Mouse (Mus musculus) v-Abl transformed pro-B cells (cell line): ENCODE data around the gene Iqschfp.

Experiments used
- in situ Hi-C, 2 experiments: fragments of 400-800 bp; cut with MboI; formaldehyde crosslinking; loops; one replicate each; pipeline ENCODE4 v1.15.1; 2025; ENCODE audit not compliant: unreplicated experiment in 2 of 2

Iqschfp gene

GRCm38 (mm10) chr3:68608848-68609497 lies 716.9 kb downstream of the Iqschfp start:
- in situ Hi-C loops: loop anchor here (25.0 kb wide), 4 partner anchors 547 to 1303 kb away; partner anchors contain the start of gene Schip1 (in 2 of the 2)

- in situ Hi-C loops: loop anchor here (10.0 to 25.0 kb wide), 6 partner anchors 105 to 1302 kb away; partner anchors contain the start of gene Schip1 (in 2 of the 2)
These were observed 718.0 kb downstream of the Iqschfp start for GRCm38 (mm10) chr3:68610011-68610410.

- in situ Hi-C loops: loop anchor here (10.0 to 25.0 kb wide), 6 partner anchors 104 to 1302 kb away; partner anchors contain the start of gene Schip1 (in 2 of the 2)
These were observed 718.7 kb downstream of the Iqschfp start for GRCm38 (mm10) chr3:68610598-68611261.

DNA sequence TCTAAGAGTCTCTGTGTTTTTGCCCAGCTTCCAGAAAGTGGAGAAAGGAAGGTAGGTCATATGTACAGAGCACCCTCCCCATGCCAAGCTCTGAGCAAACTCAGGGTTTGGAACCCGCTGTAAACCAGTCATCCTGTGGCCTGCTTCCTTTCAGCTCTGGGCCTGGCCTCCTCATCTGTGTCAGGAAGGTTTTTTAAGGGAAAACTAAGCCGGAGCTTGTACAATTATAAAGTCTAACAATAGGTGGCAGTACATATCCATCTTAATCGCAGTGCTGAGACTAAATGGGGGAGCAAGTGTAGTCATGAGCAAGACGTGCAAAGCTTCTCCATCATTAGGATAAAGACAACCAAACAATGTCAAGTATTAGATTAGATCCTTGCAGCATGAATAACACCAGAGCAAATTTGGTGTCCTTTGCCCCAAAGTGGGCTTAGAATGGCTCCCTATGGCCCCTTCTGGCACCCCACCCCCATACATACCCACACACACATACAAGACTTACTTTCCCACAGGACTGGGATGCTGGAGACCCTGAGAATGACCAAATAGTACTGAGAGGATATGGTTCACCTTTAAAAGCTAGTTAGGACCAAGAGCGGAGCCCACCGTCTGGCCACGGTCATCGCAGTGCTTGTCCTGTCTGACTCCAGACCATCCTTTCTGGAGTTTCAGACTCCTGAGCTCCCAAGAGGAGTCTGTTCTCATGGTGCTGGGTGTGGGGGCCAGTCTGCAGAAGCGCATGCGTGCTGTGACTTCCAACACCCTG lies 723.2 kb downstream of the Iqschfp start:
- in situ Hi-C loops: loop anchor here (5.0 to 25.0 kb wide), 7 partner anchors 100 to 1297 kb away; partner anchors contain the start of gene Schip1 (in 2 of the 2)

DNA sequence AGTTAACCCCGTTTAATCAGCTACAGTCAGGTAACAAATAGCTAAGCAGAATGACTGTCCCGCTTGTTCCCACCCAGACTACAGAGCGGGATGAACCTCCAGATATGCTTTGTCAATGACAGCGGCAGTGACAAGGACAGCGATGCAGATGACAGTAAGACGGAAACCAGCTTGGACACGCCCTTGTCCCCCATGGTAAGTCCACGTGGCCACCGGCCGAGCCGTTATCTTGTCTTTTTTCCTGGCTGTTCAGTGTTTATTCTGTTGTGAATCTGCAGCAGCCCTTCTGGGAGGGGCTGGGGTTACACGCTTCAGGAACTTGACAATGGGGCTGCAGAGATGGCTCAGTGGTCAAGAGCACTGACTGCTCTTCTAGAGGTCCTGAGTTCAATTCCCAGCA lies 724.3 kb downstream of the Iqschfp start:
- in situ Hi-C loops: loop anchor here (5.0 to 25.0 kb wide), 7 partner anchors 98 to 1296 kb away; partner anchors contain the start of gene Schip1 (in 2 of the 2)

DNA sequence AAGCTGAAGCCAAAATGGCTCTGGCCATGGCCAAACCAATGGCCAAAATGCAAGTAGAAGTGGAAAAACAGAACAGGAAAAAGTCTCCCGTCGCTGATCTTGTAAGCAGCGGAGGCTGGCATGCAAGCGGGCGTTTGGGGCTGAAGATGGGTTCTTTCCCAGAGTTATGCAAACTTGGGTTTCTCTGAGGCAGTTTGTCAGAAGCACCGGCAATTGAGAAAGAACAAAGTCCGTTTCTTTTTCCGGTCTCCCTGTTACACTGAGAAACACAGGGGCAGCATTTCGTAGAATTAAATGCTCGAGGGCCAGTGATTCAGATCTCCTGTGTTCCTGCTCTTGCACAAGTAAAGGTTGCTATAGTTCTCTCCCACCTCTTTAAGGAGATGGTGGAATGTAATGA lies 725.7 kb downstream of the Iqschfp start:
- in situ Hi-C loops: loop anchor here (5.0 to 25.0 kb wide), 7 partner anchors 97 to 1295 kb away; partner anchors contain the start of gene Schip1 (in 2 of the 2)

DNA sequence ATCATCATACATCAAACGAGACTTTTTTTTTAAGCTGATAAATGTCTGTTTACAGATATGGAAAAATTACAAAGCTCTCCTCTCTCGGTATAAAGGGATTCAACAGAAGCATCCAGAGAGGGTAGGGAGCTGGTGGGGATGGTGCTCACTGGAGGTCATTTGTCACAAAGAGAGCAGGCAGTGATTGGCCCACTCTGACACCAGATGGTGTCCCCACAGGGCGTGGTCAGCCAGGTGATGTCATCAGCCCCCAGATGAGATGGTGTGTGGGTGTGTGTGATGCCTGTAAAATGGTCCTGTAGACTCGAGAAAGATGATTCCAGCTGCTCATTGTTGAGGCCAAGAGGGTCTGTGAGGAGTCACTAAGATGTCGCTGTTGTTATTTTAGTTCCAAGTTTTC lies 727.1 kb downstream of the Iqschfp start:
- in situ Hi-C loops: loop anchor here (5.0 to 25.0 kb wide), 7 partner anchors 96 to 1293 kb away; partner anchors contain the start of gene Schip1 (in 2 of the 2)

GRCm38 (mm10) chr3:68621971-68622370 lies 729.9 kb downstream of the Iqschfp start:
- in situ Hi-C loops: loop anchor here (5.0 to 25.0 kb wide), 5 partner anchors 335 to 1290 kb away; partner anchors contain the start of gene Schip1 (in 2 of the 2)

DNA sequence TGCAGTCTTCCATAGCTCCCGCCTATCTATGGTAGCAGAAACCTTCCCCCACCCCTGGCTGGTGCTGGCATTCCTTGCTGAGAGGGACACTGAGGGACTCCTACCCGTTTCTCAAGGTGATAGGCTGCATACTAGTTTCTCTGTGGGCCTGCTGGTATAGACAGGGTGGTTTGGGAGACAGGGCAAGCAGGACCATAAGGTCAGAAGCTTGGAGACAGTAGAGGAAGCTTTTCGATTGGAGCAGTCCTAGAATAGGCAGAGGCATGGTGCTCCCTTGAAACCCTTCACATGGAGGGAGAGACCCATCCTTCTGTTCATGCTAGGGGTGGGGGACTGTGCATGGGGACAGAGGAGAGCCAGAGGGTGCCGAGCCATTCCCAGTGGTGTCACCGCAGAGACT lies 731.0 kb downstream of the Iqschfp start:
- in situ Hi-C loops: loop anchor here (5.0 to 25.0 kb wide), 5 partner anchors 334 to 1289 kb away; partner anchors contain the start of gene Schip1 (in 2 of the 2)

- in situ Hi-C loops: loop anchor here (5.0 to 25.0 kb wide), 5 partner anchors 333 to 1288 kb away; partner anchors contain the start of gene Schip1 (in 2 of the 2)
These were observed 732.4 kb downstream of the Iqschfp start for GRCm38 (mm10) chr3:68624471-68624870.

DNA sequence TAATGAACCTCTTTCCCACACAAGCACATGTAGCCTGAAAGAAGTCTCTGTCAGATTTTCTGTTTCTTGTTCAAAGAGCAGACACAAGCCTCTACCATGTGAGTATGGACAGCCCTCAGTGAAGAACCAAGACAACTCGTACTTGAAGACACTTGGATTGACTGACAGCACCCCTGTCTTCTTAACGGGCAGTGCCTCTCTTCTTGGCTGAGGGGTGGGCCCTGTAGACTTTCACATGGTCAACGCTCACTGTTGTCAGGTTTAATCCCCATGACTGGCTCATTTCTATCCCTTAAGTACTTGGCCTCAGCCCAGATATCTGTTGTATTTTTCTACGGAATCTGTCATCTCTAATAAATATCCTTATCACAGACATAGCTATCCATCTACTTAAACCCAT lies 738.2 kb downstream of the Iqschfp start:
- in situ Hi-C loops: no loop called here

- in situ Hi-C loops: no loop called here
These were observed 738.8 kb downstream of the Iqschfp start for GRCm38 (mm10) chr3:68630821-68631220.

DNA sequence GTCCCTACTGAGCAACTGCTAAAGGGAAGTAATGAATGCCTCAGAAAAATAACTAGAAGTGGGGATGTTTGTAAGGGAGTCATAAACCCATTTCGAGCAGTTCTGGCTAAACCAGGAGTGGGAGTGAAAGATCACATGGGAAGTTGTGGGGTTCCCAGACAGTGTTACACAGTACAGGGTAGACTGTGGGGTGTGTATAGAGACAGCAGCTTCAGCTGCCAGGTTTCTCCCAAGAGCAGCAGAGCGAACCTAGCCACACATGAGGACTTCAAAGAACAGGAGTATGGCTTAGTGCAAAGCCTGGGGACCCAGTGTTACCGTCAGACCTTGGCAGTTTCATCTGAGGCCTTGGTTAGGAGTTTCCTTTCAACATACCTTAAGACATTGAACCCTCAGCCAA lies 740.7 kb downstream of the Iqschfp start:
- in situ Hi-C loops: no loop called here

GRCm38 (mm10) chr3:68633577-68633976 lies 741.5 kb downstream of the Iqschfp start:
- in situ Hi-C loops: no loop called here

DNA sequence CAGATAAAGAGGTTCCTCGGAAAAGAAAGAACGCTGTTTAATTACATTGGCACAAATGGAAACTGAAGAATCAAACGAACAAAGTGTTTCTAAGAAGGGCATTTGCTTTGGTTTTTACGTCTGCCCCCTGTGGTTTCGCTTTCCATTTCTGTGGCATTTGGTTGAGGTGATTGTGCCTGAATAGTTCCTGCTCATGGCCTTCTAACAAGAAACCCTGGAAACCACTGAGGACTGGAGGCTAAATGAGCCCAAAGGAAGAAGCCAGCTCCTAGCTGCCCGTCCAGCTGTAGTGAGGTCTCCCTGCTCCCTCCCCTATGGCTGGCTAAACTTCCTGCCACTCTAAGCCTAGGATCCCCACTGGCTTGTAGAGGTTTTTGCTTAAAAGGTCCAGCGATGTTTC lies 745.9 kb downstream of the Iqschfp start:
- in situ Hi-C loops: no loop called here

DNA sequence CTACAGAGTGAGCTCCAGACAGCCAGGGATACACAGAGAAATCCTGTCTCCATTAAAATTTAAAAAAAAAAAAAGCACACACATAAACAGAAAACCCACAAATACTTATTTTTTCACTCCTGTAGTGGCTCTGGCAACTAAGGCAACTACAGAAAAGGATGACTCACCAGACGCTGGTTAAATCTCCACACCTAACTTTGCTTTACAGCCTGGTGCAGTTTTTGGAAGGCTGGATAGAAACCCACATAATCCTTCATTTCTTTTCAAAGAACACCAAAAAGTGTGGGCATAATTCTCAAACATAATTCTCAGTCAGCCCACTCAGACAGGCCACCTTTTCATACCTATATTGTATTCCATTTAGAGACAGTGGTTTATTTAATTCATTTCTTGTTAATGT lies 746.7 kb downstream of the Iqschfp start:
- in situ Hi-C loops: no loop called here

DNA sequence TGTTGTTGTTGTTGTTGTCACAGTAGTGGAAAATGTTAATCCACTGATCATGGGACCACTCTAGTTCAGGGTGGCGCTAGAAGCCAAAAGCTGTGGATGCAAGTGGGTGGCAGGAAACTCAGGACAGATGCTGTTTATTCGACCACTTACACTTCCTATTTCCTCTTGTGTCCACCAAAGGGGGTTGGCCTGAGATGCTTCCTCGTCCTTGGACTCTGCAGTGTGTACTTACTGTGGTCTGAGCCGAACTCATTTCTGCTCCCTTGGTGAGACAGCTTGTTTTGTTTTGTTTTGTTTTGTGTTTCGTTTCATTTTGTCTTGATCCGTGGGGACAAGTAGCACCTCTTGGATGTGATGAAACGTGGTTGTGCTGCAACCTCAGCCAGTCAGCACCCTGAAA lies 750.9 kb downstream of the Iqschfp start:
- in situ Hi-C loops: loop anchor here in 1 of 2 experiments (10.0 kb wide), 2 partner anchors 62 to 312 kb away; no protein-coding TSS in a partner anchor

GRCm38 (mm10) chr3:68646387-68647130 lies 754.5 kb downstream of the Iqschfp start:
- in situ Hi-C loops: loop anchor here in 1 of 2 experiments (10.0 kb wide), 2 partner anchors 58 to 308 kb away; no protein-coding TSS in a partner anchor

DNA sequence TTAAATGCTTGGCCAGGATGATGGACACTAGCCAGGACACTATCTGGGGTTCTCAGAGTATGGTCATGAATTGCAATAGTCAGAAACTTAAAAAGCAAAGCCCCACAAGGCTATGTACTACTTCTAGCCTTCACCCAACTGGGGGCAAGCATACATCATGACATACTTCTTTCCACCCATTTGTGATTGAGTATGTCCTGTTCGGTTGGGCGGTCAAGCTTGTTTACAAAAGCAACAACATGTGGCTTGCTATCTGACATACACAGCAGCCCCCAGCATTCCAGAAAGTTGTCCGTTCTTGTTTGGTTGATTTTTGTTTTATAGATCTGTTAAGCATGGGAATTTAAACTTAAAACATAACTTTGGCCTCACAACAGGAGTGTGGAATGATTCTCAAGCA lies 755.2 kb downstream of the Iqschfp start:
- in situ Hi-C loops: loop anchor here in 1 of 2 experiments (10.0 kb wide), 2 partner anchors 58 to 308 kb away; no protein-coding TSS in a partner anchor
